Mouse (Mus musculus): ENCODE measurements at regions not wholly inside any gene's neighbourhood (a gene's known extent, or its start where the extent isn't known, plus 50 kb on each side); places are given as distances from the start of the nearest gene placed in this dataset.

DNA sequence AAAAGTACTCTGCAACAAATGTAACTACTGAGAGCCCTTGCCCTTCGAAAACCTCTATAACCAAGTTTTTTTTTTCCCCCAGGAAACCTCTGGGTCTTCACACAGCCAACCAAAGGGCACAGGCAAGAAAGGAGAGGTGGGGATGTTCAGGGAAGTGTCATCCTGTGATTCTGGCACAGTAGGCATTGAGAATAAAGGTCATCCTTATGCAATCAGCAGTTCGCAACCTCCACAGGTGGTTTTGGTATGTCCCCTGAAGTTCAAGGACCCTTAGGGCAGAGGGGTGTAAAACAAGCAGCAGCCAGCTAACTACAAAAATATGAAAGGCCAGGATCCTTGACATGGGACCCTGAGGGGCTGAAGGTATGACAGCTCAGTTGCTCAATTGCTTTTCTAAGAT lies 152.1 kb upstream of the Dynlrb2 start:
- no peaks in the 10 kb centered on the region for H3K27me3 ChIP-seq (replicated peaks; ENCODE audit: control insufficient read depth, insufficient read depth, low read length)
- H3K4me2 ChIP-seq (ENCODE audit: low read length) = no peak overlapping the region
- ATAC-seq (replicated peaks; ENCODE audit: low FRiP score, low TSS enrichment, low read depth) (no peak), DNase-seq (ENCODE audit: low spot score) (no peak)
- no peak overlapping the region for H3K4me3 ChIP-seq (ENCODE audit: low read depth, low read length)
- WGBS = 92% methylated on average over 2 of the region's 2 CpGs
- no peaks in the 10 kb centered on the region for H3K4me1 ChIP-seq (replicated peaks; ENCODE audit: control insufficient read depth, insufficient read depth, low read length)
- no peaks in the 10 kb centered on the region for H3K9me3 ChIP-seq (ENCODE audit: control insufficient read depth, low read length)
- H3K36me3 ChIP-seq (ENCODE audit: control insufficient read depth, insufficient read depth, low read length) = no peaks in the 10 kb centered on the region
- H3K9ac ChIP-seq (ENCODE audit: low read length) = no peak overlapping the region
- H3K27ac ChIP-seq (ENCODE audit: low read depth) = no peak overlapping the region

GRCm38 (mm10) chr8:116348971-116349370 lies 155.8 kb upstream of the Dynlrb2 start:
- WGBS = 80% methylated on average over 8 of the region's 8 CpGs
- ATAC-seq (replicated peaks; ENCODE audit: low FRiP score, low TSS enrichment, low read depth) (no peak), DNase-seq (ENCODE audit: low spot score) (no peak)
- Histone ChIP-seq H3K9ac (ENCODE audit: low read length) (no peak overlapping the region), H3K27ac (ENCODE audit: low read depth) (no peak overlapping the region), H3K4me2 (ENCODE audit: low read length) (no peak overlapping the region), H3K9me3 (ENCODE audit: control insufficient read depth, low read length) (no peaks in the 10 kb centered on the region), H3K4me3 (ENCODE audit: low read depth, low read length) (no peak overlapping the region), H3K27me3 (replicated peaks; ENCODE audit: control insufficient read depth, insufficient read depth, low read length) (no peaks in the 10 kb centered on the region), H3K36me3 (ENCODE audit: control insufficient read depth, insufficient read depth, low read length) (no peaks in the 10 kb centered on the region), H3K4me1 (replicated peaks; ENCODE audit: control insufficient read depth, insufficient read depth, low read length) (no peaks in the 10 kb centered on the region)

GRCm38 (mm10) chr8:116346990-116347389 lies 157.8 kb upstream of the Dynlrb2 start:
- Histone ChIP-seq H3K27me3 (replicated peaks; ENCODE audit: control insufficient read depth, insufficient read depth, low read length) (no peaks in the 10 kb centered on the region), H3K36me3 (ENCODE audit: control insufficient read depth, insufficient read depth, low read length) (no peaks in the 10 kb centered on the region), H3K4me1 (replicated peaks; ENCODE audit: control insufficient read depth, insufficient read depth, low read length) (no peaks in the 10 kb centered on the region), H3K9ac (ENCODE audit: low read length) (no peak overlapping the region), H3K4me3 (ENCODE audit: low read depth, low read length) (no peak overlapping the region), H3K27ac (ENCODE audit: low read depth) (no peak overlapping the region), H3K4me2 (ENCODE audit: low read length) (no peak overlapping the region), H3K9me3 (ENCODE audit: control insufficient read depth, low read length) (no peaks in the 10 kb centered on the region)
- 28% methylated on average over 5 of the region's 5 CpGs for WGBS
- no peak for DNase-seq (ENCODE audit: low spot score)
- ATAC-seq (replicated peaks; ENCODE audit: low FRiP score, low TSS enrichment, low read depth) = peak; percentile 75; the same call in 1 of the 2 replicates

GRCm38 (mm10) chr8:116344590-116345222 lies 160.1 kb upstream of the Dynlrb2 start:
- no peak for ATAC-seq (replicated peaks; ENCODE audit: low FRiP score, low TSS enrichment, low read depth)
- no peaks in the 10 kb centered on the region for H3K4me1 ChIP-seq (replicated peaks; ENCODE audit: control insufficient read depth, insufficient read depth, low read length)
- 66% methylated on average over 5 of the region's 5 CpGs for WGBS

GRCm38 (mm10) chr8:116343534-116343933 lies 161.2 kb upstream of the Dynlrb2 start:
- no peaks in the 10 kb centered on the region for H3K36me3 ChIP-seq (ENCODE audit: control insufficient read depth, insufficient read depth, low read length)
- 78% methylated on average over 5 of the region's 5 CpGs for whole genome bisulfite sequencing
- no peaks in the 10 kb centered on the region for H3K4me1 ChIP-seq (replicated peaks; ENCODE audit: control insufficient read depth, insufficient read depth, low read length)
- no peak overlapping the region for H3K9ac ChIP-seq (ENCODE audit: low read length)
- DNase-seq (ENCODE audit: low spot score) (no peak), ATAC-seq (replicated peaks; ENCODE audit: low FRiP score, low TSS enrichment, low read depth) (no peak)
- H3K4me2 ChIP-seq (ENCODE audit: low read length) = no peak overlapping the region
- no peak overlapping the region for H3K4me3 ChIP-seq (ENCODE audit: low read depth, low read length)
- no peaks in the 10 kb centered on the region for H3K27me3 ChIP-seq (replicated peaks; ENCODE audit: control insufficient read depth, insufficient read depth, low read length)
- H3K9me3 ChIP-seq (ENCODE audit: control insufficient read depth, low read length) = no peaks in the 10 kb centered on the region
- no peak overlapping the region for H3K27ac ChIP-seq (ENCODE audit: low read depth)

More at GRCm38 (mm10) chr8:116344590-116345222, 160.1 kb upstream of the Dynlrb2 start:
- Histone ChIP-seq H3K9ac (ENCODE audit: low read length) (no peak overlapping the region), H3K36me3 (ENCODE audit: control insufficient read depth, insufficient read depth, low read length) (no peaks in the 10 kb centered on the region), H3K27me3 (replicated peaks; ENCODE audit: control insufficient read depth, insufficient read depth, low read length) (no peaks in the 10 kb centered on the region), H3K9me3 (ENCODE audit: control insufficient read depth, low read length) (no peaks in the 10 kb centered on the region), H3K4me3 (ENCODE audit: low read depth, low read length) (no peak overlapping the region), H3K27ac (ENCODE audit: low read depth) (no peak overlapping the region), H3K4me2 (ENCODE audit: low read length) (no peak overlapping the region)
- DNase-seq (ENCODE audit: low spot score) = no peak

DNA sequence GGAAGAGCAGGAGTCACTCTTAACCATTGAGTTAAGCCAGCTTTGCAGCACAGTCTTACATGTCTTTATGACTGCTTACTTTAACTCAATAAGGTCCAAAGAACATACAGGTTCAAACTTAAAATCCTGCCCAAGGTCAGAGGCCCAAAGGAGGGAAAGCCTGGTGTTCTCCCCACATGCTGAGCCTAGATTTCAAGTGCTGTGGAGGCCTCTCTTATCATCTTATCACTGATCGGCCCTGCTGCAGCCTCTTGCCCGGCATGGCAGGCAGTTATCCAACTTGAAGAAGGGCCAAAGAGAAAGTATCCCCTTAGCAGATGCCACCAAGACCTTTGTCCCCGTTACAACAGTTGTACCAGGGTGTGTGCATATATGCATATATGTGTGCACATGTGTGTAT lies 170.0 kb upstream of the Dynlrb2 start:
- H3K4me1 ChIP-seq (replicated peaks; ENCODE audit: control insufficient read depth, insufficient read depth, low read length) = no peaks in the 10 kb centered on the region
- H3K9me3 ChIP-seq (ENCODE audit: control insufficient read depth, low read length) = no peaks in the 10 kb centered on the region
- no peak overlapping the region for H3K4me3 ChIP-seq (ENCODE audit: low read depth, low read length)
- no peak overlapping the region for H3K4me2 ChIP-seq (ENCODE audit: low read length)
- no peak overlapping the region for H3K9ac ChIP-seq (ENCODE audit: low read length)
- H3K36me3 ChIP-seq (ENCODE audit: control insufficient read depth, insufficient read depth, low read length) = no peaks in the 10 kb centered on the region
- ATAC-seq (replicated peaks; ENCODE audit: low FRiP score, low TSS enrichment, low read depth) (no peak), DNase-seq (ENCODE audit: low spot score) (no peak)
- 74% methylated on average over 3 of the region's 3 CpGs for WGBS
- H3K27ac ChIP-seq (ENCODE audit: low read depth) = no peak overlapping the region
- no peaks in the 10 kb centered on the region for H3K27me3 ChIP-seq (replicated peaks; ENCODE audit: control insufficient read depth, insufficient read depth, low read length)

GRCm38 (mm10) chr8:116334101-116334500 lies 170.7 kb upstream of the Dynlrb2 start:
- DNase-seq (ENCODE audit: low spot score) = no peak
- no peak overlapping the region for H3K9ac ChIP-seq (ENCODE audit: low read length)
- no peaks in the 10 kb centered on the region for H3K27me3 ChIP-seq (replicated peaks; ENCODE audit: control insufficient read depth, insufficient read depth, low read length)
- H3K4me2 ChIP-seq (ENCODE audit: low read length) = no peak overlapping the region
- WGBS = 84% methylated on average over 3 of the region's 3 CpGs
- H3K27ac ChIP-seq (ENCODE audit: low read depth) = no peak overlapping the region
- no peaks in the 10 kb centered on the region for H3K36me3 ChIP-seq (ENCODE audit: control insufficient read depth, insufficient read depth, low read length)
- H3K4me1 ChIP-seq (replicated peaks; ENCODE audit: control insufficient read depth, insufficient read depth, low read length) = no peaks in the 10 kb centered on the region
- no peaks in the 10 kb centered on the region for H3K9me3 ChIP-seq (ENCODE audit: control insufficient read depth, low read length)
- H3K4me3 ChIP-seq (ENCODE audit: low read depth, low read length) = no peak overlapping the region
- ATAC-seq (replicated peaks; ENCODE audit: low FRiP score, low TSS enrichment, low read depth) = no peak

DNA sequence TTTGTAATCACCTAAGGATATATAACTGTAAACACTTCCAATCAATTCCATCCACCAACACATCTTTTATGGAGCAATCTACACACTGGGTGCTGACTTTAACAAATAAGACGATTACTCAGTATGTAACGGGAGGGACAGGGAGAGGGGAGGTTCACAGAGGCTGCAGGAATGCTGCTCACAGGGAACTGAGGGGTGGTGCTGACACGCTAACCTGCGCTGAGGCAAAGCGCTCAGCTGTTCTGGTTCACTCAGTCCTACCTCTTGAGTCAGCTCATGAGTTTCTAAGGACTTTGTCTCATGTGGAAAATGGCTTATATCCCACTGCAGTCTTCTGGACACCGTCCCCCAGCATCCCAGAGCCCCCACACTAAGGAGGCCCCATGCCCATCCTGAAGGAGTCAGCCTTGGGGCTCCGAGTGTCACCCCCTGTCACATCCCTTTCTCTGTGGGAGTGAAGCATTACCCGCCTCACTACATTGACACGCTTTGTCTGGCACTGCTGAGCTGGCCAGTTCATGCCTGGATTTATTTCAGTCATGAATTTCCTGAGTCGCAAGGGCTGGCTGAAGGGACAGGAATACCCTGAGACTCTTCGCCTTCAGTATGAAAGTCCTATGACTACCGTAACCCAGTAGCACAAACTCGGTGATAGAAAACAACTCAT lies 184.6 kb upstream of the Dynlrb2 start:
- Histone ChIP-seq H3K4me3 (ENCODE audit: low read depth, low read length) (no peak overlapping the region), H3K4me1 (replicated peaks; ENCODE audit: control insufficient read depth, insufficient read depth, low read length) (no peaks in the 10 kb centered on the region), H3K36me3 (ENCODE audit: control insufficient read depth, insufficient read depth, low read length) (no peaks in the 10 kb centered on the region), H3K27ac (ENCODE audit: low read depth) (no peak overlapping the region), H3K27me3 (replicated peaks; ENCODE audit: control insufficient read depth, insufficient read depth, low read length) (no peaks in the 10 kb centered on the region), H3K9ac (ENCODE audit: low read length) (no peak overlapping the region), H3K4me2 (ENCODE audit: low read length) (no peak overlapping the region), H3K9me3 (ENCODE audit: control insufficient read depth, low read length) (no peaks in the 10 kb centered on the region)
- ATAC-seq (replicated peaks; ENCODE audit: low FRiP score, low TSS enrichment, low read depth) (no peak), DNase-seq (ENCODE audit: low spot score) (no peak)
- WGBS = 87% methylated on average over 13 of the region's 13 CpGs

DNA sequence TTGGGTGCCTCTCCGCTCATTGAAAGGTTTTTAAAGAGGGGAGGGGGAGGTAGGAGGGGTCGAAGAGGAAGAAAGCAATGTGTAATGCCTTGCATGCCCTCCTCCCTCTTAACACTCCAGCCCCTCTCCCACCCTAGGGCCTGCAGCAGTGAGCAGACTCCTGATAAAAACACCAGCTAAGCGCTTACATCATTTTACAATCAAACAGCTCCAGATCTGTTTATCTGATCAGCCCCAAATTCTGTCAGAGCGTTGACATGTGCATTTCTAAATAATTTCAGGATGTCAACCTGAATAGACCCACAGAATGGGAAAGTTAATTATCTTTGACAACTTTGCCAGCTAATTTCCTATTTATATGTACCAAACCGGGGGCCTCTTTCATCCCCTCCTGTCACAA lies 189.4 kb upstream of the Dynlrb2 start:
- no peaks in the 10 kb centered on the region for H3K27me3 ChIP-seq (replicated peaks; ENCODE audit: control insufficient read depth, insufficient read depth, low read length)
- ATAC-seq (replicated peaks; ENCODE audit: low FRiP score, low TSS enrichment, low read depth) (no peak), DNase-seq (ENCODE audit: low spot score) (no peak)
- H3K9ac ChIP-seq (ENCODE audit: low read length) = no peak overlapping the region
- WGBS = 34% methylated on average over 5 of the region's 5 CpGs
- H3K4me3 ChIP-seq (ENCODE audit: low read depth, low read length) = no peak overlapping the region
- no peaks in the 10 kb centered on the region for H3K4me1 ChIP-seq (replicated peaks; ENCODE audit: control insufficient read depth, insufficient read depth, low read length)
- no peak overlapping the region for H3K4me2 ChIP-seq (ENCODE audit: low read length)
- H3K9me3 ChIP-seq (ENCODE audit: control insufficient read depth, low read length) = no peaks in the 10 kb centered on the region
- H3K36me3 ChIP-seq (ENCODE audit: control insufficient read depth, insufficient read depth, low read length) = no peaks in the 10 kb centered on the region
- no peak overlapping the region for H3K27ac ChIP-seq (ENCODE audit: low read depth)
